Mouse (Mus musculus): ENCODE measurements at regions not wholly inside any gene's neighbourhood (a gene's known extent, or its start where the extent isn't known, plus 50 kb on each side); places are given as distances from the start of the nearest gene placed in this dataset.

DNA sequence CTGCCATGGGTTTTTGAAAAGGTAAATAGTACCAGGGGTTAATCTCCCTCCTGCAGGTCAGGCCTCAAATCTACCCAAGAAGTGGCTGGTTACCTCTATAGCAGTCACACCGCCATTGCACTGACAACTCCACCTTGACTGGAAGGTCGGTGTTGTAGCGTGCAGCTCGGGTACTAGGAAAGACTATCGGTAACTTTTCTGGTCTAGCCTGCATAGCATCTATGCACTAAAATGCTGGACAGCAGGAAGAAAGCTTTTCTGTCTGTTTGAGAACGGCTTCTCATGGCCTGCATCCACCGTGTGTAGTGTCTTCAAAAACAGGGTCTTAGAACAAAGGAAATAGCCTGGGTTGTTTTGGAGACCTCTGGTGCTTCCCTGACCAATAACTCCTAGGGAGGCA, 88.8 kb downstream of the Bms1 start:
- Histone ChIP-seq H3K4me1 (ENCODE audit: control insufficient read depth, insufficient read depth, low read length) (no peaks in the 10 kb centered on the region), H3K4me2 (ENCODE audit: low read length) (no peak overlapping the region), H3K9ac (ENCODE audit: low read depth, low read length) (no peak overlapping the region), H3K27ac (ENCODE audit: low read length) (no peak overlapping the region), H3K4me3 (ENCODE audit: low read depth, low read length) (no peak overlapping the region), H3K27me3 (ENCODE audit: control insufficient read depth, insufficient read depth, low read depth, low read length) (no peaks in the 10 kb centered on the region), H3K36me3 (ENCODE audit: control insufficient read depth, insufficient read depth, low read length) (no peaks in the 10 kb centered on the region), H3K9me3 (replicated peaks; ENCODE audit: control insufficient read depth, low read length, poor library complexity, severe bottlenecking) (no peaks in the 10 kb centered on the region)
- ATAC-seq: no peak
- WGBS: 91% methylated on average over 7 of the region's 7 CpGs

DNA sequence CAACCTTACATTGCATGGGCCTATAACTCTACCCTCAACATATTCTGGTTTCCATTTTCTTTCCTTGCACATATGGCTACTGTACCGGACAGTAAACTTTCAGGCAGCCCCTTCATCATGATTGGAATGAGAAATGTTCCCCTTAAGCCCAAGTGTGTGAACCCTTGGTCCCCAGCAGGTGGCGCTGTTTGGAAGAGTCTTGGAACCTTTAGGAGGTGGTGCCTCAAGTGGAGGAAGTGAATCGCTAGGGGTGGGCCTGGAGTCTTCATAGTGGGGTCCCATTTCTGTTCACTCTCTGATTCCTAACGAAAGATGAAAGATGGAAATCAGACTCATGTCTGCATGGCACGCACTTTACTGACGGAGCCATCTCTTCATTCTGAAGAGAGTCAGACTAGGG, 91.8 kb downstream of the Bms1 start:
- Histone ChIP-seq H3K4me2 (ENCODE audit: low read length) (no peak overlapping the region), H3K27ac (ENCODE audit: low read length) (no peak overlapping the region), H3K27me3 (ENCODE audit: control insufficient read depth, insufficient read depth, low read depth, low read length) (no peaks in the 10 kb centered on the region), H3K36me3 (ENCODE audit: control insufficient read depth, insufficient read depth, low read length) (no peaks in the 10 kb centered on the region), H3K9ac (ENCODE audit: low read depth, low read length) (no peak overlapping the region), H3K4me1 (ENCODE audit: control insufficient read depth, insufficient read depth, low read length) (no peaks in the 10 kb centered on the region), H3K4me3 (ENCODE audit: low read depth, low read length) (no peak overlapping the region), H3K9me3 (replicated peaks; ENCODE audit: control insufficient read depth, low read length, poor library complexity, severe bottlenecking) (no peaks in the 10 kb centered on the region)
- no peak for ATAC-seq
- WGBS: 76% methylated on average over 6 of the region's 6 CpGs

- H3K27me3 ChIP-seq (ENCODE audit: control insufficient read depth, insufficient read depth, low read depth, low read length): no peaks in the 10 kb centered on the region
- no peaks in the 10 kb centered on the region for H3K9me3 ChIP-seq (replicated peaks; ENCODE audit: control insufficient read depth, low read length, poor library complexity, severe bottlenecking)
- ATAC-seq: no peak
- H3K9ac ChIP-seq (ENCODE audit: low read depth, low read length): no peak overlapping the region
- WGBS: 89% methylated on average over 1 of the region's 1 CpGs
- H3K4me1 ChIP-seq (ENCODE audit: control insufficient read depth, insufficient read depth, low read length): no peaks in the 10 kb centered on the region
- no peak overlapping the region for H3K4me3 ChIP-seq (ENCODE audit: low read depth, low read length)
- H3K36me3 ChIP-seq (ENCODE audit: control insufficient read depth, insufficient read depth, low read length): no peaks in the 10 kb centered on the region
- no peak overlapping the region for H3K27ac ChIP-seq (ENCODE audit: low read length)
- no peak overlapping the region for H3K4me2 ChIP-seq (ENCODE audit: low read length)
Observed at GRCm38 (mm10) chr6:118325681-118326080, 93.6 kb downstream of the Bms1 start.

DNA sequence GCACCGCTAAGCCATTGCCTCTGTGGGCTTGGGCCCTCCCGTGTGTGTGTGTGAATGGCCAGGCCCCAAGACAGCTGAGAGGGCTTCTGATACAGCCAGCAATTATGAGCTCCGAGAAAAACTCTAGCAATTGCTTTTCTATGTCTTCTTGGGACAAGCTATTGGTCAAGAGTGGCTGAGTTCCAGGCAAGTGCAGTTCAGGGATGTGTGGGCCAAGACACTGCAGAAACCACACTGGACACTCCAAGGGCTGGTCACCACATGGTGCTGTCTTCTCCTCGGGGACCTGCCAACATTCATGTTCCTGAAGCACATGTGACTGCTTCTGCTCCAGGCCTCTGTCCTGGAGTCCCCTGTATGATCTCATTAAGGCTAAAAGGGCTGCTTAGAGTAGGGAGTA, 94.7 kb downstream of the Bms1 start:
- Histone ChIP-seq H3K4me1 (ENCODE audit: control insufficient read depth, insufficient read depth, low read length) (no peaks in the 10 kb centered on the region), H3K4me3 (ENCODE audit: low read depth, low read length) (no peak overlapping the region), H3K4me2 (ENCODE audit: low read length) (no peak overlapping the region), H3K27ac (ENCODE audit: low read length) (no peak overlapping the region), H3K27me3 (ENCODE audit: control insufficient read depth, insufficient read depth, low read depth, low read length) (no peaks in the 10 kb centered on the region), H3K9me3 (replicated peaks; ENCODE audit: control insufficient read depth, low read length, poor library complexity, severe bottlenecking) (no peaks in the 10 kb centered on the region), H3K36me3 (ENCODE audit: control insufficient read depth, insufficient read depth, low read length) (no peaks in the 10 kb centered on the region), H3K9ac (ENCODE audit: low read depth, low read length) (no peak overlapping the region)
- no peak for ATAC-seq
- WGBS: 81% methylated on average over 4 of the region's 4 CpGs

GRCm38 (mm10) chr6:118323052-118323451, 96.2 kb downstream of the Bms1 start:
- Histone ChIP-seq H3K27me3 (ENCODE audit: control insufficient read depth, insufficient read depth, low read depth, low read length) (no peaks in the 10 kb centered on the region), H3K36me3 (ENCODE audit: control insufficient read depth, insufficient read depth, low read length) (no peaks in the 10 kb centered on the region), H3K4me1 (ENCODE audit: control insufficient read depth, insufficient read depth, low read length) (no peaks in the 10 kb centered on the region), H3K4me3 (ENCODE audit: low read depth, low read length) (no peak overlapping the region), H3K9ac (ENCODE audit: low read depth, low read length) (no peak overlapping the region), H3K4me2 (ENCODE audit: low read length) (no peak overlapping the region), H3K27ac (ENCODE audit: low read length) (no peak overlapping the region), H3K9me3 (replicated peaks; ENCODE audit: control insufficient read depth, low read length, poor library complexity, severe bottlenecking) (no peaks in the 10 kb centered on the region)
- ATAC-seq: no peak
- 80% methylated on average over 6 of the region's 6 CpGs for WGBS

DNA sequence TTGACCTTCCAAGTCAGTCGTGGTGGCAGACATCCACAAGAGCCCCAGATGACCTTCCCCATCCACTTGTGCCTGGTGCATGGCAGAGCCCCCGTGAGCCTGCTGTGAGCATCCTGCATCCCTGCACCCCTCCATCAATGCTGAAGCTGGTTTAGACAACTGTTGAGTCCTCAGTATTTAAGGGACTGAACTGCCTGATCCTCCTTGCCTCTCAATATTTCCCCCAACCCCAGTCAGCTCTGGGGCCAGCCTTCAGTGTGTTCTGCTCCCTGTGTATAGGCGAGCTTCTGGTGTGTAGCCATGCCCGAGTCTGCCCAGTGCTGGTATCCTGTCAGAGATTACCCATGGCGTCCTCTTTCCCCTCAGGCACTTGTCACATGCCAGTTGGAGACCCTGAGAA, 96.6 kb downstream of the Bms1 start:
- Histone ChIP-seq H3K4me2 (ENCODE audit: low read length) (no peak overlapping the region), H3K36me3 (ENCODE audit: control insufficient read depth, insufficient read depth, low read length) (no peaks in the 10 kb centered on the region), H3K9ac (ENCODE audit: low read depth, low read length) (no peak overlapping the region), H3K9me3 (replicated peaks; ENCODE audit: control insufficient read depth, low read length, poor library complexity, severe bottlenecking) (no peaks in the 10 kb centered on the region), H3K4me1 (ENCODE audit: control insufficient read depth, insufficient read depth, low read length) (no peaks in the 10 kb centered on the region), H3K27me3 (ENCODE audit: control insufficient read depth, insufficient read depth, low read depth, low read length) (no peaks in the 10 kb centered on the region), H3K4me3 (ENCODE audit: low read depth, low read length) (no peak overlapping the region), H3K27ac (ENCODE audit: low read length) (no peak overlapping the region)
- WGBS: 72% methylated on average over 5 of the region's 5 CpGs
- no peak for ATAC-seq

DNA sequence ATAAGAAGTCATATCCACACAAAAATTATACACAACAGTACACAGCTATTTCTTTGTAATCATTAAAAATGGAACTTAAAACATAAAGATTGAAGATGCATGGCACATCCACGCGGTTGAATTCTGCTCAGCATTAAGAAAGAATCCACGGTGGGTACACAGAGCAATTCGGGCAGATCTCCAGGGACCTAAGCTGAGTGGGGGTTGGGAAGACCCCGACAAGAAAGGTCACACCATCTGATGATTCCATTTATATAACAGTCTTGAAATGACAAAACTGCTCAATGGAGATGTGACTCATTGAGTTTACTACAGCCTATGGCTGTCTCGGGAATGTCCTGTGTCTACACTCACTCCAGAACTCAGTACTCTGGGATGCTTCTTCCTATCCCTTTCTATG, 97.2 kb downstream of the Bms1 start:
- H3K27me3 ChIP-seq (ENCODE audit: control insufficient read depth, insufficient read depth, low read depth, low read length): no peaks in the 10 kb centered on the region
- H3K27ac ChIP-seq (ENCODE audit: low read length): no peak overlapping the region
- no peak for ATAC-seq
- no peaks in the 10 kb centered on the region for H3K4me1 ChIP-seq (ENCODE audit: control insufficient read depth, insufficient read depth, low read length)
- 91% methylated on average over 6 of the region's 6 CpGs for WGBS
- H3K9ac ChIP-seq (ENCODE audit: low read depth, low read length): no peak overlapping the region
- no peak overlapping the region for H3K4me2 ChIP-seq (ENCODE audit: low read length)
- H3K9me3 ChIP-seq (replicated peaks; ENCODE audit: control insufficient read depth, low read length, poor library complexity, severe bottlenecking): no peaks in the 10 kb centered on the region
- no peak overlapping the region for H3K4me3 ChIP-seq (ENCODE audit: low read depth, low read length)
- no peaks in the 10 kb centered on the region for H3K36me3 ChIP-seq (ENCODE audit: control insufficient read depth, insufficient read depth, low read length)

DNA sequence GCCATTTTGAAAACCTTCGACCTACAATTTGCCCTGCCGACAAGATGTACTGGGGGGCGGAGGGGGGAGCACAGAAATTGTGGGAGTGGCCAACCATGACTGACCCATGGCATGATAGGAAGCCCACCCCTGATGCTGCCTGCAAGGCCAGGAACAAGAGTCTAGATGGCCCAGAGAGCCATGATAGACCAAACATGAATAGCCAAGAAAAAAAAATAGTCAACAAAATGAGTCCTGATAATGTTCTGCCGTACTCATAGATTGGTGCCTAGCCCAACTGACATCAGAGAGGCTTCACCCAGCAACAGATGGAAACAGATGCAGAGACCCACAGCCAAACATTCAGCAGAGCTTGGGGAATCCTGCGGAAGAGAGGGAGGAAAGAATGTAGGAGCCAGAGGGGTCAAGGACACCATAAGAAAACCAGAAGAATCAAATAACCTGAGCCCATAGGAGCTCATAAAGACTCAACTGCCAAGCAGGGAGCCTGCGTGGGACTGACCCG, 99.2 kb downstream of the Bms1 start:
- no peak overlapping the region for H3K27ac ChIP-seq (ENCODE audit: low read length)
- 93% methylated on average over 7 of the region's 7 CpGs for WGBS
- H3K4me2 ChIP-seq (ENCODE audit: low read length): no peak overlapping the region
- H3K27me3 ChIP-seq (ENCODE audit: control insufficient read depth, insufficient read depth, low read depth, low read length): no peaks in the 10 kb centered on the region
- no peak for ATAC-seq
- H3K4me3 ChIP-seq (ENCODE audit: low read depth, low read length): no peak overlapping the region
- no peak overlapping the region for H3K9ac ChIP-seq (ENCODE audit: low read depth, low read length)
- H3K4me1 ChIP-seq (ENCODE audit: control insufficient read depth, insufficient read depth, low read length): no peaks in the 10 kb centered on the region
- H3K36me3 ChIP-seq (ENCODE audit: control insufficient read depth, insufficient read depth, low read length): no peaks in the 10 kb centered on the region
- no peaks in the 10 kb centered on the region for H3K9me3 ChIP-seq (replicated peaks; ENCODE audit: control insufficient read depth, low read length, poor library complexity, severe bottlenecking)

DNA sequence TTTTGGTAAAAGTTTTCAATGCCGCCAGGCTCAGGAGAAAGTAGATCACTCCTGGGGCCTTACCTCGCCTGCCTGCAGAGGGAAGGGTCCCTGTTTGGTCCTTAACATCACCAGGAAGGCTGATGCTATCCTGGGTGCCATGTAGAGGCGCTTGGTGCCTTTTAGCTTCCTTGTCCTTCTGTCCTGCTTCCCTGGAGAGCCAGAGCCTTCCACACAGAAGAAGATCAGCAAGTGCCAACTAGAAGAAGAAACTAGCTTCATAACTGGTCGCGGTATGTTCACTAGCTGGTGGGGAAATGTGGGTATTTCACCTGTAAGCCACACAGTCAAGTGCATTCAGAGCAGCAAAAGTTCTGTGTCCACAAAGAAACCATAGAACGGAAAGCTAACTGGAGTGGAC, 103.4 kb downstream of the Bms1 start:
- WGBS: 92% methylated on average over 6 of the region's 6 CpGs
- no peak for ATAC-seq

More for the DNA sequence above, 103.4 kb downstream of the Bms1 start:
- Histone ChIP-seq H3K27ac (ENCODE audit: low read length) (no peak overlapping the region), H3K4me3 (ENCODE audit: low read depth, low read length) (no peak overlapping the region), H3K27me3 (ENCODE audit: control insufficient read depth, insufficient read depth, low read depth, low read length) (no peaks in the 10 kb centered on the region), H3K9me3 (replicated peaks; ENCODE audit: control insufficient read depth, low read length, poor library complexity, severe bottlenecking) (no peaks in the 10 kb centered on the region), H3K9ac (ENCODE audit: low read depth, low read length) (no peak overlapping the region), H3K4me1 (ENCODE audit: control insufficient read depth, insufficient read depth, low read length) (no peaks in the 10 kb centered on the region), H3K4me2 (ENCODE audit: low read length) (no peak overlapping the region), H3K36me3 (ENCODE audit: control insufficient read depth, insufficient read depth, low read length) (no peaks in the 10 kb centered on the region)
